Mouse (Mus musculus) lung, postnatal 0 days (tissue): ENCODE results near the gene Etnppl.

Experiments
- CTCF ChIP-seq: IDR thresholded peaks from 2 replicates; pipeline ENCODE4 v1.5.1; 2016; ENCODE audit warnings: antibody characterized with exemption, mild to moderate bottlenecking
- EP300 ChIP-seq: IDR thresholded peaks from 2 replicates; pipeline ENCODE4 v1.6.1; 2016; ENCODE audit warnings: antibody characterized with exemption, mild to moderate bottlenecking, control low read depth

GRCm38 (mm10) chr3:130584007-130584406 is 33.2 kb upstream of the Etnppl start:
- TF ChIP-seq CTCF: no peak
- TF ChIP-seq EP300: no peak
